Mouse (Mus musculus) olfactory bulb, adult 2 months (tissue): ENCODE measurements around the gene Krt16.
"Not testable (repeated sequence)": the region's sequence is repeated elsewhere in the genome, so short reads cannot be mapped to it uniquely, and the experiment has no call there.

Experiments used
- CTCF ChIP-seq: fragments of 200-500 bp; IDR thresholded peaks from 2 replicates; pipeline ENCODE4 v1.5.1; 2012; ENCODE audit warnings: low read depth, mild to moderate bottlenecking, low read length, moderate library complexity; ENCODE audit not compliant: insufficient read depth
- POLR2A ChIP-seq: fragments of 200-500 bp; IDR thresholded peaks from 2 replicates; pipeline ENCODE4 v1.6.1; 2012; ENCODE audit warnings: mild to moderate bottlenecking, low read depth, low read length, moderate library complexity; ENCODE audit not compliant: insufficient read depth

DNA sequence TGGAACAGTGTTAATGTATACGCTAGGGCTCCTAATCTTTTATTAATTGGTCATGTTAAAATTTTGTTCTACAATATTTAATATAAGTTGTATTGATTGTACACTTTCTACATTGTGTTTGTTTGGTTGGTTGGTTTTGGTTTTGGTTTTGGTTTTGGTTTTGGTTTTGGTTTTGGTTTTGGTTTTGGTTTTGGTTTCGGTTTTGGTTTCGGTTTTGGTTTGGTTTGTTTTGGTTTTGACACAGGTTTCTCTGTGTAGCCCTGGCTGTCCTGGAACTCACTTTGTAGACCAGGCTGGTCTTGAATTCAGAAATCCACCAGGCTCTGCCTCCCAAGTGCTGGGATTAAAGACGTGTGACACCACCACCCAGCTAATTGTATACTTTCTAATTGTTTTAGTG, 8.4 kb downstream of the Krt16 start:
- not testable (repeated sequence) for TF ChIP-seq CTCF, POLR2A
